Mouse (Mus musculus): ENCODE measurements around the gene Wdr54.

The Wdr54 gene

GRCm38 (mm10) chr6:83107566-83108400 lies 48.4 kb downstream of the Wdr54 start:
- DNase-seq (ENCODE audit: low read depth, low spot score) = peak; percentile 83

DNA sequence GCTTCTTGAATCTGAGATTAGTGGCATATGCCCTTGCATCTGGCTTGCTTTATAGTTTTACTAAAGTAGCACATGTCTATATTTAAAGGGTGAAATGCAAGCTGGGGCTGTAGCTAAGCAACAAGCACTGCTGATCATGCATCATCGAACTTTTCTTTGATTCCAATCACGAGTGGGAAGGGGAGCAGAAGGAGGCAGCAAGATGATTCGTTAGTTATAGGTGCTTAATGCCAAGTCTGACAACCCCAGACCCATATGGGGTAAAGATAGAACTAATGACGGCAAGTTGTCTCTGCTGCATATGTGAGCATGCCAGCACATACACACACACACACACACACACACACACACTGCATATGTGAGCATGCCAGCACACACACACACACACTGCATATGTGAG lies 52.0 kb downstream of the Wdr54 start:
- peak; percentile 74 for DNase-seq (ENCODE audit: low read depth, low spot score)

DNA sequence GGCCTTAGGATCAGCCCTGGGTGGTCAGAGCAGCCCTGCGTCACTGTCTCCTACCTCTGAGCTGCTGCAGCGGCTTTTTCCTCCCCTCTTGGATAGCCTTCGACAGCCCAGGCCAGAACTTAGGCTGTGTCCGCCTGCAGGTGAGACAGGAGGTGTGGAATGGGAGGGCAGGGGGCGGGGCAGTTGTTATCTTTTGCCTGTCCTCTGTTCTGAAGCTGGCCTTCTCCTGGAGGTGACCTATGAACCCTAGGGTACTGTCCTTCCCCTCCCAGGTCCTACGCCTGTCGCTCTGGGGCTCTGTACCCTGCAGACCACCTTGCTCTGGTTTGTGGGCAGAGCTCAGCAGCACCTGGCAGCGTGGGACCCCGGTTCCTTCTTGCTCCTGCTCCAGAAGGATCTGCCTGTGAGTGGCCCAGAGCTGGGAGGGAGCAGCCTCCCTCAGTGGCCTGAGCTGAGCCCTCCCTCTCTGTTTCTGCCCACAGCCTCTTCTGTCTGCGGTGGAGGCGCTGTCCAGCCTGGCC lies 53.0 kb downstream of the Wdr54 start:
- no peak for DNase-seq (ENCODE audit: low read depth, low spot score)

GRCm38 (mm10) chr6:83101688-83102556 lies 54.3 kb downstream of the Wdr54 start:
- DNase-seq (ENCODE audit: low read depth, low spot score) = peak; percentile 74

DNA sequence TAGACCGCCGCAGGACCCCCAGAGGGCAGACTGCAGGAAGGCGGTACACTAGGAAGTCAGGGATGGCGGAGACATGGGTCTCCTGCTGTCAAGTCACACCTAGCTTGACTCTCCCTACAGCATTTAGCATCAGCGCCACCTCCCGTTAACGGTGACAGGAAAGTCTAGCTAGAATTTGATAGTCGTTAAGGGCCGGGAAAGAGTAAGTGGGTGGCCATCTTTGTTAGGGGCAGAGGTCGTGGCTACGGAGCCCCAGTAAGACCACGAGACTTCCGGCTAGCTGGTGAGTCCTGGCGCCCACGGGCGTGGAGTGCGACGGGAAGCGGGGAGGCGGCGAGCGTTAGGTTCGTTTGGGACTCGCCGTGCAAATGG lies 54.9 kb downstream of the Wdr54 start, which contains the start of the genes Ccdc142 and Gm42688:
Ccdc142 (plus strand) TSS at position 286 of the 372 bp plus-strand sequence.
Gm42688 (plus strand) TSS at position 302 of the 372 bp plus-strand sequence.
- peak; percentile 98 for DNase-seq (ENCODE audit: low read depth, low spot score)

All from brain, adult 2 months (tissue).